Mouse (Mus musculus) mouse trophoblast stem cell (cell line): Measurements from ENCODE around the gene Plpp7.

Experiments
- in situ Hi-C, 2 experiments: fragments of 300-500 bp; cut with MseI, MboI; formaldehyde crosslinking; loops; 2 replicates in 1 of 2; 3 replicates in 1 of 2; pipeline ENCODE4 v1.15.1; 2025

The Plpp7 gene

DNA sequence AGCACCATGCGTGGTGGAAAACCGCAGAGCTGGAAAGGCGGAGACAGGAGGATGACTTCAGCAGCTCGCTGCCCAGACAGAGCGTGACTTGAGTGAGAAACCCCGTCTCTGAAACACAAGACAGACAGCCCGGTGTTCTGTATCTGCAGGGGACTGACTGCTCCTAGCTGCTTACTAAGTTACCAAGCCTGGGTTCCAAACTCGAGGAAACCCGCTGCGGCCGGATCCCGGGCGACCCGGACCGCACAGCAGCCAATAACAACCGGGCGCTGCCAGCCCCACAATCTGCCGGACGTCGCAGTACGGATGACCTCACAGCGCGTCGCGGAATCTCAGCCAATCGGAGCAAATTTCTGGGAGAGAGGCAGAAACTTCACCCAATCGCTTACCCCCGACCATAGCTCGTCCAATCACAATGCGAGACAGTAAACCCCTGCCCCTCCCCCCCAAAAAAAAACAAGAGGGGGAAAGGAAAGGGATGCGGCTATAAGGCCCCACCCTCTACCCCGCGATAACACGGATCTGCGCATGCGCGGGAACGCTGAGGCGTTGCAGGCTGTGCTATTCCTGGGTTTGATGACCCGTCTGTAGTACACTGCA is 42.4 kb downstream of the Plpp7 start:
- in situ Hi-C loops, result no loop called here

GRCm38 (mm10) chr2:32139377-32139776 is 44.0 kb downstream of the Plpp7 start:
- in situ Hi-C loops, result no loop called here

DNA sequence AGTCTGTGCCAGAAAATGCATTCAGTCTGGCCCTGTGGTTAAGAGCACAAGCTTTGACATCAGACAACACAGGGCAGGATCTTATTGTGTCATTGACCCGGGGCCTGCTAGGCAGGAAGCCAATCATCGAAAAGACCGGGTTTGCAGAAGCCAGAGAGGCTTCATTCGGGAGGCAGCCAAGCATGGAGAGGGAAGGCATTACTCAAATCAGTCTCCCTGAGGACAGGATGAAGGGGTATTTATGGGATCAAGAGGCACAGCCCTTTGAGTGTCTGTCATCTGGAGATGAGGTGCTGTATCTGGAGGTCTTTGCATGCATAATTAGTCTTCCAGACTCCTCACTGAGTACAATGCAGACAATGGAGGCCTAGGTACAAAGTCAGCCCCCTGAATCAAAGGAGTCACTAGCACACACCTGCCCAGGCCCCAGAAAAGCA is 45.2 kb downstream of the Plpp7 start:
- in situ Hi-C loops, result no loop called here

DNA sequence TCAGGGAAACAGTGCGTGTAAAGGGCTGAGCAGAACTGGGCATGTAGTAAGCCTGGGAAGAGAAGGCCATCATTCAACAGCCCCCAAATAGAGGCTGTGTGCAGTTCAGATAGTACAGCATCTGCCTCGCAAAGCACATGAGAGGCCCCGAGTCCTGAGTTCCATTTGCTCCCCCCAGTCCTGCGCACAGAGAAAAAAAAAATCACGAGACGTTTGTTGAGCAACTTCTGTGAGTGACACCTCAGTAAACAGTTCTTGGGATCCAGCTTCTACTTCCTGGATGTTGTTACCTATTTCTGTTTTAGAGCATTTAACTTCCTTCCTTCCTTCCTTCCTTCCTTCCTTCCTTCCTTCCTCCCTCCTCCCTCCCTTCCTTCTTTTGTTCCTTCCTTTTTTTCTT is 46.3 kb downstream of the Plpp7 start:
- in situ Hi-C loops, result no loop called here

DNA sequence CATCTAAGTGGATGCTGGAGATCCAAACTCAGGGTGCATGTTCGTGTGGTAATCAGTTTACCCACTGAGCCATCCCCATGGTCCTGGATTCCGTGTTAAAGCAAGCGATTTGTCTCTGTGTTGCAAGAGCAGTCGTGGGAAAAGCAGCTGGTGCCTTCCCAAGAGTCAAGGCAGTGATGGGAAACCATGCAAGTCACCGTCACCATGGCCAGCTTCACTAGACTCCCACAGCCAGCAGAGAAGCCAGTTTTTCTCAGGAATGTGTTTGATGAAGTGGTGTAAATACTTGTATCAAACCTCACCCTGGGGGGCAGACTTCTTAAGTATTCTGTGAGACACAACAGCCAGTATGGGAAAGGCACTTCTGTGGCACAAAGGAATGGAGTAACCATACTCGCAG is 47.0 kb downstream of the Plpp7 start:
- in situ Hi-C loops, result no loop called here

DNA sequence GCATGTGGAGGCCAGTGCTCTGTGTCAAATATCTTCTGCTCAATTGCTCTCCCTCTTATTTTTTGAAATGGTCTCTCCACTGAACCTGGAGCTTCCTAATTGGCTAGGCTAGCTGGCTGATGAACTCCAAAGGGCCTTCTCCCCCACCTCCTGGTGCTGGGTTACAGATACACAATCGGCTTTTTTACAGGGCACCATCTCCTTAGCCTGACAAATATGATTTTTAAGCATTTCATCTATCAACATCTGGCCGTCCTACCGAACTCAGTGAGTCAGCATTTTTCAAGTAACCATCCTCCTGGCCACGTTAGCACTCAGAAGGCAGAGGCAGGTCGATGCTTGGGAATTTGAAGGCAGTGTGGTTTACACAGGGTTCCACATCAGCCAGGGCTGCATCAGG is 49.3 kb downstream of the Plpp7 start:
- in situ Hi-C loops, result no loop called here

DNA sequence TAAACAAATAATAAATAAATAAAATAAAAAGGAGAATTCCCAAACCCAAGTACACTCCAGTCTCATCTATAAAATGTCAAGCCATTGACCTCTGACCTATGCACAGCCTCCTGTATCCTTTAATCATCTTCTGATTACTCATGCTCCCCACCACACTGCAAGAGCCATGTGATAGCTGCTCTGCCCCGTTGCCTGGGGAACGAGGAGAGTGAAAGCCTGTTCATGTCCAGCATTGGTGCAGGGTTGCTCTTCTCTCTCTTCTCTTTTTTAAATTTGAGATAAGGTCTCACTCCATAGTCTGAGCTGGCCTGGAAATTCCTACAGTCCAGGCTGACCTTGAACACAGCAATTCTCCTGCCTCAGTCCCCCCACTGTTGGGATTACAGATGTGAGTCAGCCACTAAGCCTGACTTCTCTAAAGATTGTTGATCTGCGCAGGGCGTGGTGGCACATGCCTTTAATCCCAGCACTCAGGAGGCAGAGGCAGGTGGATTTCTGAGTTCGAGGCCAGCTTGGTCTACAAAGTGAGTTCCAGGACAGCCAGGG is 51.4 kb downstream of the Plpp7 start:
- in situ Hi-C loops, result no loop called here

DNA sequence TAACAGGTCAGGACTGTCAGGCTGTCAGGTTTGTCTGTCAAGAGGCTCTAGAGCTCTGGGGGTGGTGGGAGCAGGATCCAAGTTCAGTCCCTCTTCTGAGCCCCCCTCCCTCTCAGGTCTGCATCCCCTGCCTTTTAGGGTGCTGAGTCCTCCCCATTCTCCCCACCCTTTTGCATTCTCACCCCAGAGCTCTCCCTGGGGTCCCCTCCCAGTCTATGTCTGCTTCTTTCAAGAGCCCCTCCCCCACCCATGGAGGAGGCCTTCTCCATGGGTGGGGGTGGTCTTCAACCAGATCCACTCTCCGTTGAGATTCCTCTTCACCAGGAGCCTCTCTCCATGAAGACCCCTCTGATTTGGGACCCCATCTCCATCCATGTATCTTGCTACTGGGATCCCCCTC is 54.8 kb downstream of the Plpp7 start:
- in situ Hi-C loops, result no loop called here

DNA sequence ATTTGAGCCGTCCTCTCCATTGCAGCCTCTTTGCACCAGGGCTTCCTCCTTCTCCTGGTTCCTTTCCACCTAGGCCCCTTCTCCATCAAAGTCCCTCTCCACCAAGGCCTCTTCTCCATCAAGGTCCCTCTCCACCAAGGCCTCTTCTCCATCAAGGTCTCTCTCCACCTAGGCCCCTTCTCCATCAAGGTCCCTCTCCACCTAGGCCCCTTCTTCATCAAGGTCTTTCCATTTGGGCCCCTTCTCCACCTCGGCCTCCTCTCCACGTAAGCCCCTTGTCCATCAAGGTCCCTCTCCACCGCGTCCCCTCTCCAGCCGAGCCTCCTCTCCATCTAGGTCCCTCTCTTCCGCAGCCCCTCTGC is 55.2 kb downstream of the Plpp7 start:
- in situ Hi-C loops, result no loop called here

DNA sequence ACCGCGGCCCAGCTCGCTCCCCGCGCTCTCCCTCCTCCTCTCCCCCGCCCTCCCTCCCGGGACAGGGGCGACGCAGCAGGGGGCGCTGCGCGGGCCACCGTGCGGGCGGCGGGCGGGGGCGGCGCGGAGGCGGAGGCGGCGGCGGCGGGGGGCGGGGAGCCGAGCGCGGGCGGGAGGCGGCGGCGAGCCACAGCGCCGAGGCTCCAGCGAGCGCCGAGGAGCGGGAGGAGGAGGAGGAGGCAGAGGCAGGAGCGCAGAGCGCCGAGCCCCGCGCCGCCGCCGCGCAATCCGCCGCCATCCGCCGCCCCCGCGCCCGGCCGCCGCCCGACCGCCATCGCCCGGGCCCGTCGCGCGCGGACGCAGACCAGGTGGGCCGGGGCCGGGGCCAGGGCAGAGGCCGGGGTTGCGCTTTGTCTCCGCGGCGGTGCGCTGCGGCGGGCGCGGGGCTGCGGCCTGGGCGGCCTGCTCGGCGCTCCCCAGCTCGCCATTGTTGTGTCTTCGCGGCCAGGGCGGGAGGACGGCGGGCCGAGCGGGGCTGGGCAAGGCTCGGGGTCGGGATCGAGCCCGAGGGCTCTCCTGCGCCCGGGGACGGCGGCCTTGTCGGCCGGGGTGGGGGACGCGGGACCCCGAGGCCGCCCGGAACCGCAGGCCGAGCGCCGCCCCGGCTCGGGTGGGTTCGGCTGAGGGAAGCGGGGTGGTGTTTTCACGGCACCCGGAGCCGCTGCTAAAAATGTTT is 55.8 kb downstream of the Plpp7 start, which contains the start of gene Prrc2b:
TSS of gene Prrc2b (plus strand) at position 159 of the 736 bp plus-strand sequence.
- in situ Hi-C loops, result no loop called here

DNA sequence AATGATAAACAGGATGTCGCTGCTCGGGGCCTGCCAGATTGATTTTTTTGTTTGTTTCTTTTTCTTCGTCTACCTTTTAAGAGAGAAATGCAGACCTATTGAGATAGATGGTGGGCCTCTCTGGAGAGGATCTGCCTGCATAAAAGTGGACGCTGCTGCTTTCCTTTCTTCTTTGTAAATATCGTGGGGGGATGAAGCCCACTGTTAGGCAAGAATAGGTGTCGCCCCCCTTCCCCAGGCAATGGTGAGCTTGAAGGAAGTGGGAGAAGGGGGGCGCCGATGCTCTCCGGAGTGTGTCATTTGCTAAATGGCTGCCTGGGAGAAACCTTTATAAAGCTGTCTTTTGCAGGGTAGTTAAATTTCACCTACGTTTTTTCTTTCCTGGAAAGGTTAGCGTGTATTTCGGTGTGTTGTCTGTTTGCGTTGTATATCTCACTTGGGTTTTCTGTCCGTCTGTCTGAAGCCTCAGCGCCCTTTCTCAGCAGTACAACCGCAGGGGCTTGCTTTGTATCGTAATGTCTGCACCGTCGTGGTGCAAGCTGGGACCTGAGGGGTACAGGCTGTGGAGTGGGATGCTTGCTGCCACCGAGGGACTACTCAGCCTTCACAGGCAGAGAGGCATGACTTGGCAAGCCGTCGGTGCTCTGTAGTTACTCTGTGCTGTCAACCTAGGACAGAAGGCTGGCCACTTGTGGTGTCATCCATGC is 56.5 kb downstream of the Plpp7 start:
- in situ Hi-C loops, result no loop called here

DNA sequence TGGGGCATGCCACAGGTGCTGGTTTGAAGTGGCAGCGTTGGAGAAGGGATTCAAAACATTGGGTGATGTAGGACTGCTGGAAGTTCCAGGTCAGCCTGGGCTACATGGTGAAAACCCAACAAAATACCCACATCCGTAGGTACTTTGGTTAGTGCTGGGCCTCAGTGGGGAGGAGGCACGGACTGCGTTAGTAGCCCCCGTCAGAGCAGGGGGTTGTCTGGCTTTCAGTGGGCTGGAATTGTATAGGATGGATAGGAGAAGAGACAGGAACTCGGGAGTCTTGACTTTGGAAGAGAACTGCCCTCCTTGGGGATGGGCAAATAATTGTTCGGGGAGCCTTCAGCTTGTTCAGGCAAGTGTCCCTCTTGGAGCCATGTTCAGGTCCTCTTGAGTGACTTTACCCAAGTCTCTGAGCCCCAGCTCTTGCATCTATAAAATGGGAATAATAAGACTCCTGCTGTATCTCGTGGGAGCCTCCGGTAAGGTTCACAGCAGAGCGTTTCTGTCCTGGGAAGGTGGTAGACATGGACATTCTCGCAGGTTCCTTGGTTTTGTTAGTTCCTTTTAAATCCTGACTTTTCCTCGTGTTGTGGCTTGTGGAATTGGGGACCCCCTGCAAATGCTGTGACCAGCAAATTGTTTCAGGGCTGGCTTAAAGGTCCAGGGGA is 57.2 kb downstream of the Plpp7 start:
- in situ Hi-C loops, result no loop called here

- in situ Hi-C loops, result no loop called here
These were observed 57.9 kb downstream of the Plpp7 start for GRCm38 (mm10) chr2:32153041-32153790.

- in situ Hi-C loops, result no loop called here
These were observed 58.4 kb downstream of the Plpp7 start for GRCm38 (mm10) chr2:32153791-32154119.

GRCm38 (mm10) chr2:32154334-32154997 is 59.1 kb downstream of the Plpp7 start:
- in situ Hi-C loops, result no loop called here

GRCm38 (mm10) chr2:32154998-32155541 is 59.7 kb downstream of the Plpp7 start:
- in situ Hi-C loops, result no loop called here

- in situ Hi-C loops, result no loop called here
These were observed 60.3 kb downstream of the Plpp7 start for GRCm38 (mm10) chr2:32155614-32156013.

GRCm38 (mm10) chr2:32156645-32157044 is 61.3 kb downstream of the Plpp7 start:
- in situ Hi-C loops, result no loop called here

DNA sequence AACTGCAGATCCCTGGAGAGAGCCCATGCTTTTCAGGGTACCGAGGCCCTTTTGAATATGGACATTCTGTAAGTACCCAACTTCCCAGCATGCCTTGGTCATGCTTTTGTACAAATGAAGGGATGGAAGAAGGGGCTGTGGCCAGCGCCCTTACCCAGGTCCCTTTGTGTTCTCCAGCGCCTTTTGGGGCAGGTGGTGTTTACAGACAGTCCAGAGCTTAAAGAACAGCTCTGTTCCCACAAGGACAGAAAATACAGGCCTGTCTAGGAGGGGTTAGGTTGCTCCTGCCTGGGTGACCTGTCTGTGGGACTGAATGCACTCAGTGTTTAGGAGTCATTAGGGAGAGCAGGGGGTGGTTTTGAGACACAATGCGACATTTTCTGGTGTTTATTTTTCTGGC is 62.0 kb downstream of the Plpp7 start:
- in situ Hi-C loops, result no loop called here

DNA sequence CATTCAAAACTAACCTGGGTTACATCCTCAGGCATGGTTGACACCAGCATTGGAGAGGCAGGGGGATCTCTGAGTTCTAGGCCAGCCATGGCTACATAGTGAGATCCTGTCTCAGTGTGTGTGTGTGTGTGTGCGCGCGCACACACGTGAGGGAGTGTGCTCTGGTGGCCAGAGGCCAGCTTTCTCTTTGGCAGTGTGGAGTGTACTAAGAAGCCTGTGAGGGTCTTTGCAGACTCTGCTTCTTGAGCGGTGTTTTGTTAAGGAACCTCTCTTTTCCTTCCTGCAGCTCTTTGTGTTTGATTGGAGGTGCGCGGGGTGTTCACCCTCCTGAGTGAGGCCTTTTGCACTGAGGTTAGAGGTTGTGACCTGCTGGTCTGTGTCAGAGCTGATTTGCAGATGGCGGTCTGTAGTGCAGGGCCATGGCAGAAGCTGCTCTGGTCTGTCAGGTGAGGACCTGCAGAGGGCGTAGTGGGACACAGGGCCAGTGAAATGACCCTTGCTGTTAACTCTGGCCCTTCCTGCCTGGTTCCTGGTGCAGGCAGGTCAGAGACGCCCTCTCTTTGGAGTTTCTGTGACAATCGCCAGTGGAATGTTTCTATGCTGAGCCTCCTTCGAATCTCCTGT is 63.4 kb downstream of the Plpp7 start:
- in situ Hi-C loops, result no loop called here
